Mouse (Mus musculus) kidney, adult 2 months (tissue): ENCODE measurements around the gene Vps33b.

Source experiments
- CTCF ChIP-seq: fragments of 200-500 bp; conservative IDR thresholded peaks from 2 replicates; pipeline ENCODE4 v1.5.1; 2011; ENCODE audit warnings: low read depth, mild to moderate bottlenecking, control low read depth, low read length, moderate library complexity, mixed read lengths; ENCODE audit not compliant: insufficient read depth, insufficient read length
- POLR2A ChIP-seq: fragments of 200-500 bp; IDR thresholded peaks from one replicate; pipeline ENCODE4 v1.6.1; 2011; ENCODE audit warnings: low read depth, low read length, control low read depth

DNA sequence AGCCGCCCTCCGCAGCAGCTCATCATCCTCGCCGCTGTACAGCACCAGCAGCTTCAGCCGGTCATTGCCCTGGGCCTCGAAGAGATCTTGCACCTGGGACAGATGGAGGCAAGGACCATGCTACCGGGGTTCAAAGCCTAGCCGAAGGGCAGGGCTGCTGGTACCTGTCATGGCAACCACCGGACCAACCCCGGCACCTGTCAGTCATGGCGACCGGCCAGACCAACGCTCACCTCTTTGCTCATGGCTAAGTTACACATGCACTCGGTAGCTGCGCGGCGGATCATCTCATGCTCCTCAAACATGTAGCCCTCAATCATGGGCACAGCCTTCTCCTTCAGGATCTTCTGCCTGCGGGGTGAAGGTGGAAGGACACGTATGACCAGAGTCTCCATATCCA is 56.6 kb downstream of the Vps33b start:
- TF ChIP-seq CTCF, result no peak
- no peak for TF ChIP-seq POLR2A
